Mouse (Mus musculus) stomach, embryonic 16.5 days (tissue): ENCODE measurements around the gene F2rl1. TPM values are rescaled to one million over a fixed set of nuclear protein-coding genes. Genes with fewer than 3 reads are reported as not detected.

ENCODE experiments used
- ATAC-seq: fragments of 200-750 bp; cut with Nextera tagmentation; 2 replicates; pipeline ENCODE4 v1.8.0; 2017; ENCODE audit warnings: moderate number of reproducible peaks, moderate TSS enrichment; ENCODE audit not compliant: insufficient read depth, low FRiP score
- H3K27ac ChIP-seq: fragments of 300-500 bp; sonication (generic); 2 replicates; pipeline ENCODE4 v1.5.1; 2014; ENCODE audit warnings: low read length
- H3K27me3 ChIP-seq: fragments of 300-500 bp; sonication (generic); 2 replicates; pipeline ENCODE4 v1.6.1; 2014; ENCODE audit warnings: low read length, control low read depth, mixed read lengths; ENCODE audit not compliant: control insufficient read depth, insufficient read depth
- H3K36me3 ChIP-seq: fragments of 300-500 bp; sonication (generic); 2 replicates; pipeline ENCODE4 v1.6.1; 2014; ENCODE audit warnings: low read length; ENCODE audit not compliant: control insufficient read depth, insufficient read depth
- H3K4me1 ChIP-seq: fragments of 300-500 bp; sonication (generic); 2 replicates; pipeline ENCODE4 v1.6.1; 2014; ENCODE audit warnings: low read length, control low read depth, mixed read lengths; ENCODE audit not compliant: control insufficient read depth, insufficient read depth
- H3K4me2 ChIP-seq: fragments of 300-500 bp; sonication (generic); 2 replicates; pipeline ENCODE4 v1.6.1; 2014; ENCODE audit warnings: low read depth, low read length, mixed read lengths
- H3K4me3 ChIP-seq: fragments of 300-500 bp; sonication (generic); replicated peaks from 2 replicates; pipeline ENCODE4 v1.5.1; 2014; ENCODE audit warnings: mild to moderate bottlenecking, low read length
- H3K9ac ChIP-seq: fragments of 300-500 bp; sonication (generic); 2 replicates; pipeline ENCODE4 v1.6.1; 2014; ENCODE audit warnings: low read length
- H3K9me3 ChIP-seq: fragments of 300-500 bp; sonication (generic); replicated peaks from 2 replicates; pipeline ENCODE4 v1.6.1; 2016; ENCODE audit warnings: low read length, control low read depth; ENCODE audit not compliant: control insufficient read depth
- WGBS: fragments of 180-500 bp; shearing (Covaris S2); extraction: QIAGEN DNeasy Blood & Tissue Kit; methylation state at CpG from one replicate; pipeline ENCODE4 v1.1.7; 2014; 5-methylcytosine and 5-hydroxymethylcytosine counted together
- polyA plus RNA-seq: library from polyadenylated mRNA; unstranded; fragments of >200 nt; fragmentation: Nextera tagmentation; extraction: Ambion mirVana; gene quantifications from 2 replicates; pipeline ENCODE4 v1.2.1, GENCODE M21; 2015

Gene F2rl1
- polyA plus RNA-seq, 1 experiment from 2014 or later = 14.9 TPM

DNA sequence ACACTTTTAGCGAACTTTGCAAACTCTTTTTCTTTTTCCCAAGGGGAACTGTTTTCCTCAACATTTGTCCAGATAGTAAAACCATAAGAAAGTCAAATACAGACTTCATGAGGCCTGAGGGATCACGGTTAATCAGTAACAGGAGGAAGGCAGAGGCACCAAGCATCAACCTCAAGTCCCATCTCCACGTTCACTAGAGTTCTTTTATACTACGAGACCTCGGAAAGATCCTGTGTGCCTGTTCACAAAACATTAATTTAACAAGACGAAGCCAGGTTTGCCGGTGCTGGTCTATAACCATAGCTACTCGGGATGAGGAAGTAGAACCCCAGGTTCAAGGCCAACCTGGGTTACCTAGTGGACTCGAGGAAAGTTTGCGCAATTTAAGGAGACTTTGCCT lies 2.9 kb downstream of the F2rl1 start:
- no peaks in the 10 kb centered on the region for H3K27me3 ChIP-seq
- no peak overlapping the region for H3K4me3 ChIP-seq
- peak overlapping the region; percentile 57; the same call in 1 of the 2 replicates for H3K27ac ChIP-seq
- H3K4me1 ChIP-seq = 0 out of 2 replicates have a peak, but pooled peaks cover 6% of the 10 kb centered on the region
- no peak overlapping the region for H3K9ac ChIP-seq
- WGBS = 66% methylated on average over 10 of the region's 10 CpGs
- ATAC-seq = no peak
- no peaks in the 10 kb centered on the region for H3K36me3 ChIP-seq
- H3K9me3 ChIP-seq = no peaks in the 10 kb centered on the region
- H3K4me2 ChIP-seq = 0 out of 2 replicates have a peak overlapping the region, but pooled peaks have one; percentile 7

DNA sequence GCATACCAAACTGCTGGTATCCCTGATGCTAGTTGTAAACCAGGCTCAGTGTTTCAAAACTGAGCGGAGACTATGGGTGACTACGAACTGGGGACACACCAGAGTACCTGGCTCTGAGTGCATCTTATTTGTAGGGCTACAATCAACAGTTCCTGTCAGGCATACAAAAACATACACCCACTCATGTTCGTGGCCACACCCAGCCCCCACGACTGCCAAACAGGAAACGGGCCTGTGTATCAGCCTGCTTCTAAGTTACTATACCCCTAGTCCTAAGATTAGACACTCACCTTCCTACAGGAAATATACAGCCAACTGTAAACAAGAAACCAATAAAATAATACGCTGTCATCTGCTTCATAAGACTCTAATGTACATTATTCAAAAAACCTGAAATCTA lies 4.0 kb downstream of the F2rl1 start:
- Histone ChIP-seq H3K4me2 (no peak overlapping the region), H3K27ac (no peak overlapping the region), H3K27me3 (no peaks in the 10 kb centered on the region), H3K36me3 (no peaks in the 10 kb centered on the region), H3K9me3 (no peaks in the 10 kb centered on the region), H3K4me1 (0 out of 2 replicates have a peak, but pooled peaks cover 6% of the 10 kb centered on the region), H3K4me3 (no peak overlapping the region), H3K9ac (no peak overlapping the region)
- no peak for ATAC-seq
- 71% methylated on average over 6 of the region's 6 CpGs for WGBS

DNA sequence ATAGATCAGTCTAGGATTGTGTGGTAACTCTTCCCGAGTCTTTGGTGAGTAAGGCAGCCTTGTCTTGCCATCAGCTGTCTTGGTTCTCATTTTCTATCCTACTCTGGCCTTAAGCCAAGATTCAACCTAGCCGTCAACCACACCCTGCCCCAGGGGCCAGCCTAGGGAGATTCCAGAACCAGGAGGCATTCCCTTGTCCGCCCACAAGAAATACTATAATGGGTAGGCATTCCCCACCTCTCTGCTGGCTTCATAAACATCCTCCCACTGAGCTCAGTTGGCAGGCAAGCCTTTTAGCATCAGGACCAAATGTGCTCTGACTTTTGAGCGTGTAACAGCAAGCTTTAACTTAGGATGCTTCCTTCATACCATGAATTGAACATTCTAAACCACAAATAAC lies 10.3 kb downstream of the F2rl1 start:
- Histone ChIP-seq H3K9ac (no peak overlapping the region), H3K4me1 (no peaks in the 10 kb centered on the region; the same call in 1 of the 2 replicates), H3K27me3 (no peaks in the 10 kb centered on the region), H3K4me2 (no peak overlapping the region), H3K4me3 (no peak overlapping the region), H3K27ac (no peak overlapping the region), H3K9me3 (no peaks in the 10 kb centered on the region), H3K36me3 (peaks cover 5% of the 10 kb centered on the region; the same call in 1 of the 2 replicates)
- ATAC-seq = no peak
- 66% methylated on average over 4 of the region's 4 CpGs for WGBS

DNA sequence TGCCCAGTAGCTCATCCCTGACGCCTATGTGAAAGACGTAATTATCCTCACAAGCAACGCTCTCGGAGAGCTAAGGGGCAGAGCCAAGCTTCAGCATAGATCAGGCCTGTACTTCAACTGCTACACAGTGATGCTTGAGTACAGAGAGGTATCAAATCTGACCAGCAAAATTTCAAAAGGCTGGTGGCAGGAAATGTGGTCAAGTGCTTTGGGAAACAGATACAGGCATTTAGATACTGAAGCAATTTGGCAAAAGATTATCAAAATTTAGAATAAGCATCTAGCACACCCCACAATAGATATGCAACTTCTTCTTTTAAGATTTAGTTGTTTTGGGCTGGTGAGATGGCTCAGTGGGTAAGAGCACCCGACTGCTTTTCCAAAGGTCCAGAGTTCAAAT lies 15.0 kb downstream of the F2rl1 start:
- Histone ChIP-seq H3K9ac (no peak overlapping the region), H3K4me3 (no peak overlapping the region), H3K9me3 (no peaks in the 10 kb centered on the region), H3K4me2 (no peak overlapping the region), H3K27me3 (no peaks in the 10 kb centered on the region), H3K36me3 (peaks cover 5% of the 10 kb centered on the region; the same call in 1 of the 2 replicates), H3K27ac (no peak overlapping the region), H3K4me1 (no peaks in the 10 kb centered on the region; the same call in 1 of the 2 replicates)
- WGBS = 88% methylated on average over 5 of the region's 5 CpGs
- no peak for ATAC-seq

DNA sequence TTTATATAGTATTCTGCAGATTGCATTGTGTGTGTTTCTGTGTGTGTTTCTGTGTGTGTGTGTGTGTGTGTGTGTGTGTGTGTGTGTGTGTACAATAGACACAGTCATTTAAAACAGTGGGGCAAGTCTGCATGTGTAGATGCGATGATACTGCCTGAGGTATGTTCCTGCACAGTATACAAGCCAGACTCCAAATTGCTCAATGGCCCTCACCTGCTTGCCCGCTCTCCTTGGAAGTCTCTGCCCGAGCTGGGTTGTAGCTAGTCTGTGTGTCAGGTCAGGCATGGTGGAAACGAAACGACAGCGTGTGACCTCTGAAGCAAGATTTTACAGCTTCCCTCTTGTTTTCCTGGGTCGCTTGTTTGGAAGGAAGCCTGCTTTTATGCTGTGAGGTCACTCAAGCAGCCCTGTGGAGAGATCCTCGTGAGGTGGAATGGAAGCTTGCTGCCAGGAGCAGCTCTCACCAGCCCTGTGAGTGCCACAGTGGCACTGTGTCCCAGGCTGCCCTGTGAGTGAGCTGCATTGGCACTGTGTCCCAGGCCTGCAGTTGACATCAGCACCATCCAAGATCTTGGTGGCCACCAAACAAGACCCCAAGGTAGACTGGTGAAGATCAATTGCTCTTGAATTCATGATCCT lies 21.6 kb downstream of the F2rl1 start:
- ATAC-seq = no peak

DNA sequence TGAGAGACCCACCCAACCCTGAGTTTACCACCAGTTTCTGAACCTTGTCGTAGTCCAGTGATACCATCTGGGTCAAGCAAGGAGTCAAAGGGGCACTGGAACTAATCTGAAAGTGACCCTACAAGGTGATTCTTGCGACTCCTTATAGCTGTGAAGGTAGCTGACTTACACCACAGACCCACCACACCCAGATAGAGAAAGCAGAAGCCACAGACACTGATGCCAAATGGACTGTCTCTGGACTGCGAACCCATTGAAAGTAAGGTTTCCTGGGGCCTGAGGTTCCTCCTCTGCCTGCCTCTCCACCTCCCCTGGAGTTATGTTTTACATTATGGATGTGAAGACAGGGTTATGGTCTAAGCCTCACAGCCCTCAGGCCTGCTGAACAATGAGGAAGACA lies 28.4 kb downstream of the F2rl1 start:
- ATAC-seq = no peak
- H3K4me1 ChIP-seq = peaks cover 11% of the 10 kb centered on the region; the same call in 1 of the 2 replicates
- H3K27ac ChIP-seq = no peak overlapping the region
- 92% methylated on average over 3 of the region's 3 CpGs for WGBS
- no peak overlapping the region for H3K9ac ChIP-seq
- no peaks in the 10 kb centered on the region for H3K27me3 ChIP-seq
- no peak overlapping the region for H3K4me2 ChIP-seq
- no peaks in the 10 kb centered on the region for H3K9me3 ChIP-seq
- no peak overlapping the region for H3K4me3 ChIP-seq
- no peaks in the 10 kb centered on the region for H3K36me3 ChIP-seq

More for the DNA sequence above, 21.6 kb downstream of the F2rl1 start:
- Histone ChIP-seq H3K4me2 (no peak overlapping the region), H3K27ac (no peak overlapping the region), H3K9ac (no peak overlapping the region), H3K27me3 (no peaks in the 10 kb centered on the region), H3K36me3 (no peaks in the 10 kb centered on the region), H3K4me3 (no peak overlapping the region), H3K9me3 (no peaks in the 10 kb centered on the region), H3K4me1 (no peaks in the 10 kb centered on the region)
- WGBS = 78% methylated on average over 8 of the region's 8 CpGs

DNA sequence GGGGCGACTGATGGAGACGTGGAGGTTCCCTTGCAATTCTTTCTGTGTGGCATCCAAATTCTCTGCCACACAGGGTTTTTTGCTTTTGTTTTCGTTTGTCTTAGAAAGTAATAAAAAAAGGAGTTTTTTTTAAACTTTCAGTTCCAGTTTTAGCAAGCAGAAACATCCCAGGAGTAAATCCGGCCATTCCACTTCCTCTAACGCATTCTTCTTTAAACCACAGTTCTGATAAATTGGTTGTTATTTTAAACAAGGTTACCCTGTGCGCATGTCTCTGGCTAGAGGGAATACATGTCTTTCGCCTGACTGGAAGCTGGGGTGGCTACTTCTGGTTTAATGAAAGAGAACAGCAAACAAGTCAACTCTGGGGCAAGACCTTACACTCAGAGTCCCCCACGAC lies 30.2 kb downstream of the F2rl1 start:
- peaks cover 11% of the 10 kb centered on the region; the same call in 1 of the 2 replicates for H3K4me1 ChIP-seq
- no peak overlapping the region for H3K4me2 ChIP-seq
- H3K27me3 ChIP-seq = no peaks in the 10 kb centered on the region
- WGBS = 44% methylated on average over 8 of the region's 8 CpGs
- no peak overlapping the region for H3K4me3 ChIP-seq
- H3K9me3 ChIP-seq = no peaks in the 10 kb centered on the region
- ATAC-seq = no peak
- no peaks in the 10 kb centered on the region for H3K36me3 ChIP-seq
- H3K27ac ChIP-seq = no peak overlapping the region
- H3K9ac ChIP-seq = no peak overlapping the region

DNA sequence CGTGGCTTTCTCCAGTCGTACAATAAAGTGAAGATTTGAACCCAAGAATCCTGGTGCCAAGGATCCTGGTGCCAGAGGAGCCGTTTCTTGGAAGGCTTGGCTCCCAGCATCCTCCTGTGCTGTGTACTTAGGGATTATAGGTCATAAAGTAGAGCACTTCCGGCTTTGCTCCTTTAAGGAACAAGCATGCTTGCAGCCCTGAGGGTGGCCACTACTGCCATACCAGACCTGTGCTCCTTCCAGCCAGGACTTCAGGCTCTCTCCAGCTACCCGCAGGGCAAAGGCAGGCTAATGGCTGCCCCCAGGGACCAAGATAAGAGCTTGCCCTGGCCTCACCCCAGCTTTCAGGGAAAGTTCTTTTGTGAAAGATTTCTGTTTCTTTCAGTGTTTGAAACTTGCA lies 31.7 kb downstream of the F2rl1 start:
- Histone ChIP-seq H3K4me2 (no peak overlapping the region), H3K36me3 (no peaks in the 10 kb centered on the region), H3K4me3 (no peak overlapping the region), H3K9me3 (no peaks in the 10 kb centered on the region), H3K4me1 (peaks cover 11% of the 10 kb centered on the region; the same call in 1 of the 2 replicates), H3K27me3 (no peaks in the 10 kb centered on the region), H3K27ac (0 out of 2 replicates have a peak overlapping the region, but pooled peaks have one; percentile 3), H3K9ac (no peak overlapping the region)
- ATAC-seq = peak; percentile 52; the same call in 1 of the 2 replicates
- WGBS = 53% methylated on average over 5 of the region's 5 CpGs

DNA sequence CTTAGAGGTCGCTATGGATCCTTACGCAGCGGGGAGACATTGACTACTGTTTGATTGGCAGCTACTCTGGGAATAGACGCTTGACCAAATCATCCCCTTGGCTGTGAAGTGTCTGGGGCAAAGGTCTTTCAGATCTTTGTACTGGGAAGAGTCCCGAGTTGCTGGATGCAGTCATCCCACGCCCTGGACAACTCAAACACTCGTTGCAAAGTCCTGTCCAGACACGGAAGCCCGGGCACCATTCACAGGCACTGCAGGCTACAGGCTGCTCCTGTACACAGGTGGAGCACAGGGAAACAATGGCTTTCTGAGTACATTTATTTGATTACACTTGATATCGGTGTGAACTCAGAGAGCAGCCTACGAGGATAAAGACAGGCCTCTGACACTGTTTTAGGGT lies 33.7 kb downstream of the F2rl1 start:
- peak; percentile 61; the same call in 1 of the 2 replicates for ATAC-seq
- no peaks in the 10 kb centered on the region for H3K36me3 ChIP-seq
- WGBS = 59% methylated on average over 11 of the region's 11 CpGs

More for the DNA sequence above, 33.7 kb downstream of the F2rl1 start:
- peak overlapping the region; percentile 50; the same call in 1 of the 2 replicates for H3K27ac ChIP-seq
- H3K27me3 ChIP-seq = no peaks in the 10 kb centered on the region
- H3K4me3 ChIP-seq = no peak overlapping the region
- H3K9me3 ChIP-seq = no peaks in the 10 kb centered on the region
- H3K4me2 ChIP-seq = no peak overlapping the region
- H3K4me1 ChIP-seq = peaks cover 11% of the 10 kb centered on the region; the same call in 1 of the 2 replicates
- no peak overlapping the region for H3K9ac ChIP-seq
